Mouse (Mus musculus) megakaryocyte-erythroid progenitor cell, adult 5-6 weeks (primary cell): ENCODE measurements around the gene Trim25. TPM values are rescaled to one million over a fixed set of nuclear protein-coding genes. Genes with fewer than 3 reads are reported as not detected.
A peak's percentile ranks its signal among the peaks of the same experiment; 100 is the strongest.

Experiments used
- ATAC-seq: replicated peaks from 2 replicates; pipeline ENCODE4 v1.8.0; 2016; ENCODE audit warnings: mild to moderate bottlenecking, inconsistent platforms; ENCODE audit not compliant: severe bottlenecking, poor library complexity, low FRiP score, low TSS enrichment
- total RNA-seq, 2 experiments: library from RNA; stranded (forward) in 1 of 2; stranded (reverse) in 1 of 2; fragments of 200-1000, 215-1000 nt in 1 of 2; fragments of >200 nt in 1 of 2; fragmentation: Nextera tagmentation in 1 of 2; gene quantifications; 2 replicates each; pipeline ENCODE4 v1.2.3; 2014 to 2017

The Trim25 gene
- total RNA-seq, 2 experiments from 2014 or later, result 30.7 to 49.4 TPM

- ATAC-seq, result no peak
Measured at GRCm38 (mm10) chr11:89055931-89056690, 56.9 kb downstream of the Trim25 start.

- ATAC-seq, result peak; percentile 75
Measured at GRCm38 (mm10) chr11:89058515-89059270, 59.5 kb downstream of the Trim25 start.

GRCm38 (mm10) chr11:89059919-89060422 lies 60.8 kb downstream of the Trim25 start:
- ATAC-seq, result peak; percentile 59

- ATAC-seq, result peak; percentile 79
Measured at GRCm38 (mm10) chr11:89060423-89061089, 61.4 kb downstream of the Trim25 start.

GRCm38 (mm10) chr11:89061362-89061761 lies 62.2 kb downstream of the Trim25 start:
- ATAC-seq, result no peak

- peak; percentile 56 for ATAC-seq
Measured at GRCm38 (mm10) chr11:89064312-89064711, 65.1 kb downstream of the Trim25 start.

- ATAC-seq, result no peak
Measured at GRCm38 (mm10) chr11:89065297-89065696, 66.1 kb downstream of the Trim25 start.

- ATAC-seq, result no peak
Measured at GRCm38 (mm10) chr11:89066126-89066525, 67.0 kb downstream of the Trim25 start.

- ATAC-seq, result no peak
Measured at GRCm38 (mm10) chr11:89066750-89067149, 67.6 kb downstream of the Trim25 start, which contains the start of gene Dgke. Gene Dgke, minus strand, starts transcription at chr11:89066850.

GRCm38 (mm10) chr11:89067301-89067822 lies 68.2 kb downstream of the Trim25 start:
- ATAC-seq, result no peak

- ATAC-seq, result no peak
Measured at GRCm38 (mm10) chr11:89067871-89068490, 68.8 kb downstream of the Trim25 start.

GRCm38 (mm10) chr11:89068649-89069048 lies 69.5 kb downstream of the Trim25 start:
- no peak for ATAC-seq

- peak; percentile 35; the same call in 1 of the 2 replicates for ATAC-seq
Measured at GRCm38 (mm10) chr11:89069303-89069702, 70.1 kb downstream of the Trim25 start.

Other genes starting within 250 kb of the Trim25 start
- gene Akap1, start 134.8 kb upstream of the Trim25 start, total RNA-seq (2014; fragmentation: Nextera tagmentation), result 23.5 and 24.4 TPM in 2 replicates
- 36.7 and 37.4 TPM in 2 replicates for gene Akap1, start 134.8 kb upstream of the Trim25 start, total RNA-seq (2017)
- 7.8 TPM in 2 replicates for gene Scpep1, start 43.9 kb upstream of the Trim25 start, total RNA-seq (2014; fragmentation: Nextera tagmentation)
- gene Scpep1, start 43.9 kb upstream of the Trim25 start, total RNA-seq (2017), result 5.0 and 8.4 TPM in 2 replicates
- gene Elobl, start 32.4 kb upstream of the Trim25 start, total RNA-seq (2014; fragmentation: Nextera tagmentation), result not detected in 2 replicates
- not detected in 2 replicates for gene Elobl, start 32.4 kb upstream of the Trim25 start, total RNA-seq (2017)
- gene Coil, start 29.1 kb upstream of the Trim25 start, total RNA-seq (2014; fragmentation: Nextera tagmentation), result 12.0 and 13.1 TPM in 2 replicates
- 15.8 and 17.1 TPM in 2 replicates for gene Coil, start 29.1 kb upstream of the Trim25 start, total RNA-seq (2017)
- 5.8 and 6.9 TPM in 2 replicates for gene Dgke, start 67.5 kb downstream of the Trim25 start, total RNA-seq (2014; fragmentation: Nextera tagmentation)
- 5.4 and 6.2 TPM in 2 replicates for gene Dgke, start 67.5 kb downstream of the Trim25 start, total RNA-seq (2017)
- gene Gm525, start 74.5 kb downstream of the Trim25 start, total RNA-seq (2014; fragmentation: Nextera tagmentation), result not detected in 2 replicates
- not detected in 2 replicates for gene Gm525, start 74.5 kb downstream of the Trim25 start, total RNA-seq (2017)